ENCODE assay signal across 10 mouse cellular contexts in genomic region chr16:87319541-87320251, GRCm38 (mm10). TPM values are rescaled to one million over a fixed set of nuclear protein-coding genes. Genes with fewer than 3 reads are reported as not detected.
DNase-seq lines count a peak whose midpoint lies in the region; ATAC-seq and TF ChIP-seq lines count a peak whose summit lies in the region.
"Had no signal": no experiment of that assay in that cellular context is flagged by ENCODE, and none has a peak within 500 bp of the region (broad histone marks: within the 10 kb centered on the region; RNA-seq: fewer than 3 reads in every experiment).

No protein-coding gene starts in this region.

- H3K4me2 ChIP-seq in hindbrain, embryonic 15.5 days, result no peak overlapping the region
- H3K4me2 ChIP-seq in midbrain, embryonic 11.5 days, result no peak overlapping the region

- peaks cover 4% of the 10 kb centered on the region; the same call in 1 of the 2 replicates for H3K4me1 ChIP-seq in embryonic fibroblast, embryonic 13.5 days (ENCODE audit: control insufficient read depth, insufficient read depth, low read length)
- peaks cover 6% of the 10 kb centered on the region for H3K4me1 ChIP-seq in hindbrain, embryonic 15.5 days (replicated peaks)
- peaks cover 3% of the 10 kb centered on the region; the same call in 1 of the 2 replicates for H3K4me1 ChIP-seq in midbrain, embryonic 11.5 days (ENCODE audit: control insufficient read depth, insufficient read depth, low read length)

- H3K9me3 ChIP-seq in hindbrain, embryonic 15.5 days, result no peaks in the 10 kb centered on the region
- no peaks in the 10 kb centered on the region for H3K9me3 ChIP-seq in midbrain, embryonic 11.5 days (ENCODE audit: control insufficient read depth, low read length)

- H3K4me3 ChIP-seq in embryonic fibroblast, embryonic 13.5 days (ENCODE audit: insufficient read depth, low read length), result no peak overlapping the region
- no peak overlapping the region for H3K4me3 ChIP-seq in hindbrain, embryonic 15.5 days
- H3K4me3 ChIP-seq in midbrain, embryonic 11.5 days (ENCODE audit: low read depth, low read length), result no peak overlapping the region

- no peak for TF ChIP-seq CTCF in embryonic fibroblast, embryonic 13.5 days (IDR thresholded peaks at IDR 0.05; ENCODE audit: borderline replicate concordance, insufficient read depth, low read length)

- DNase-seq in embryo, embryonic 9.5 days (ENCODE audit: extremely low spot score), result peak; percentile 8
- no peak for DNase-seq in embryo, embryonic 10.5 days (ENCODE audit: low spot score)
- peak; percentile 87 for DNase-seq in midbrain, embryonic 11.5 days (ENCODE audit: low spot score, missing footprints)
- DNase-seq in cerebellum, adult 8-10 months, result no peak
- no peak for DNase-seq in thymus, adult 18-20 months
- DNase-seq in right cerebral cortex, postnatal 14 days, result no peak
- DNase-seq: cerebellum, adult 9-10 months had no signal

- H3K36me3 ChIP-seq in hindbrain, embryonic 15.5 days, result no peaks in the 10 kb centered on the region
- no peaks in the 10 kb centered on the region for H3K36me3 ChIP-seq in midbrain, embryonic 11.5 days (ENCODE audit: control insufficient read depth, insufficient read depth, low read length)

- no peak for TF ChIP-seq POLR2A in embryonic fibroblast, embryonic 13.5 days (IDR thresholded peaks at IDR 0.05; ENCODE audit: low read depth, low read length)

- H3K27ac ChIP-seq in embryonic fibroblast, embryonic 13.5 days (ENCODE audit: insufficient read depth, low read length), result peak overlapping the region; percentile 64
- H3K27ac ChIP-seq in hindbrain, embryonic 15.5 days (replicated peaks), result no peak overlapping the region
- no peak overlapping the region for H3K27ac ChIP-seq in midbrain, embryonic 11.5 days (ENCODE audit: low read depth, low read length)
- H3K27ac ChIP-seq: macrophage had no signal

- ATAC-seq in hindbrain, embryonic 15.5 days (ENCODE audit: low FRiP score, low read depth), result peak; percentile 56; the same call in 1 of the 2 replicates
- ATAC-seq in midbrain, embryonic 11.5 days (ENCODE audit: low FRiP score), result peak; percentile 27; the same call in 1 of the 2 replicates

- H3K9ac ChIP-seq in hindbrain, embryonic 15.5 days, result no peak overlapping the region
- H3K9ac ChIP-seq in midbrain, embryonic 11.5 days (ENCODE audit: low read length), result no peak overlapping the region

- WGBS in hindbrain, embryonic 15.5 days, result 44% methylated on average over 5 of the region's 5 CpGs
- 55% methylated on average over 5 of the region's 5 CpGs for WGBS in midbrain, embryonic 11.5 days

- H3K27me3 ChIP-seq in hindbrain, embryonic 15.5 days, result no peaks in the 10 kb centered on the region
- no peaks in the 10 kb centered on the region for H3K27me3 ChIP-seq in midbrain, embryonic 11.5 days (ENCODE audit: control insufficient read depth, insufficient read depth, low read length)

RNA-seq across cellular contexts. Expression of gene N6amt1, which starts 34.3 kb away (rescaled TPM):
- 15.6 and 17.8 TPM in 2 replicates for polyA plus RNA-seq in embryonic fibroblast, embryonic 13.5 days (2011; ENCODE audit: insufficient read length, low read depth, missing spikeins)
- polyA plus RNA-seq in hindbrain, embryonic 15.5 days (2015; fragmentation: Nextera tagmentation; extraction: Ambion mirVana), result 19.9 TPM in 2 replicates
- polyA plus RNA-seq in midbrain, embryonic 11.5 days (2014; fragmentation: Nextera tagmentation; extraction: Ambion mirVana), result 14.7 and 15.3 TPM in 2 replicates

Comparison
In these comparisons a context has a peak if more than half of its experiments do, and no peak if none do; other contexts are left out.
1. DNase-seq: peak in embryo, embryonic 9.5 days (single experiment) and midbrain, embryonic 11.5 days (single experiment); none in embryo, embryonic 10.5 days (single experiment), cerebellum, adult 8-10 months (single experiment), thymus, adult 18-20 months (0 of 2) and right cerebral cortex, postnatal 14 days (single experiment).